Mouse (Mus musculus): ENCODE measurements around the gene Svs3a. TPM values are rescaled to one million over a fixed set of nuclear protein-coding genes. Genes with fewer than 3 reads are reported as not detected.
"Not testable (repeated sequence)": the region's sequence is repeated elsewhere in the genome, so short reads cannot be mapped to it uniquely, and the experiment has no call there.

Gene Svs3a
- total RNA-seq (2014; fragmentation: Nextera tagmentation) = not detected in 2 replicates
- total RNA-seq (2017) = 0.11 TPM in 1 of 2 replicates, not detected in the other
- polyA plus RNA-seq (2012) = not detected in 2 replicates

DNA sequence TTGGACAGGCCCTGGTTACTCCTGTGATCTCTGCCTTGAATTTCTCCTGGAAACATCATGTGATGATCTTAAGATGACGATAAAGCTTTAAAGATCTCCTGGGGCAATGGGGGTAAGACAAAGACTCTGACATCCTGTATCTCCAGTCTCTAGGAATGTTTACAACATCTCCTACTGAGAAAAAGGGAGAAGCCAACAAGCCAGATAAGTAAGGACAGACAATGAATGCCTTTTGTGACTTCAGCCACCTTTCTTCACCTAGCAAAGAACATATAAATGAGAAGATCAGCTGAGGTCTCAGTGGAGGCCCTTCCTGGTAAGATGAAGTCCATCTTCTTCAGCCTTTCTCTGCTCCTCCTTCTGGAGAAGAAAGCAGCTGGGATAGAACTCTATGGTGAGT, at the start of gene Svs3a:
Svs3a (plus strand) TSS at position 301 of the 400 bp plus-strand sequence.
- ATAC-seq (ENCODE audit: extremely low read depth, insufficient number of reproducible peaks, low FRiP score, poor library complexity, severe bottlenecking); DNase-seq (ENCODE audit: low spot score); H3K36me3 ChIP-seq (replicated peaks); H3K4me1 ChIP-seq (ENCODE audit: insufficient read depth, low read depth, low read length); H3K9me3 ChIP-seq (replicated peaks); H3K27me3 ChIP-seq (ENCODE audit: insufficient read depth, low read length); H3K4me3 ChIP-seq (ENCODE audit: low read depth, low read length): not testable (repeated sequence)

DNA sequence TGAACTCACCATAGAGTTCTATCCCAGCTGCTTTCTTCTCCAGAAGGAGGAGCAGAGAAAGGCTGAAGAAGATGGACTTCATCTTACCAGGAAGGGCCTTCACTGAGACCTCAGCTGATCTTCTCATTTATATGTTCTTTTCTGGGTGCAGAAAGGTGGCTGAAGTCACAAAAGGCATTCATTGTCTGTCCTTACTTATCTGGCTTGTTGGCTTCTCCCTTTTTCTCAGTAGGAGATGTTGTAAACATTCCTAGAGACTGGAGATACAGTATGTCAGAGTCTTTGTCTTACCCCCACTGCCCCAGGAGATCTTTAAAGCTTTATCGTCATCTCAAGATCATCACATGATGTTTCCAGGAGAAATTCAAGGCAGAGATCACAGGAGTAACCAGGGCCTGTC, 32.5 kb upstream of the Svs3a start, which contains the start of gene Svs3b:
Svs3b (minus strand) TSS at position 101 of the 400 bp plus-strand sequence.
- H3K4me1 ChIP-seq (ENCODE audit: insufficient read depth, low read depth, low read length); DNase-seq (ENCODE audit: low spot score); H3K36me3 ChIP-seq (replicated peaks); H3K9me3 ChIP-seq (replicated peaks); ATAC-seq (ENCODE audit: extremely low read depth, insufficient number of reproducible peaks, low FRiP score, poor library complexity, severe bottlenecking); H3K4me3 ChIP-seq (ENCODE audit: low read depth, low read length); H3K27me3 ChIP-seq (ENCODE audit: insufficient read depth, low read length): not testable (repeated sequence)

DNA sequence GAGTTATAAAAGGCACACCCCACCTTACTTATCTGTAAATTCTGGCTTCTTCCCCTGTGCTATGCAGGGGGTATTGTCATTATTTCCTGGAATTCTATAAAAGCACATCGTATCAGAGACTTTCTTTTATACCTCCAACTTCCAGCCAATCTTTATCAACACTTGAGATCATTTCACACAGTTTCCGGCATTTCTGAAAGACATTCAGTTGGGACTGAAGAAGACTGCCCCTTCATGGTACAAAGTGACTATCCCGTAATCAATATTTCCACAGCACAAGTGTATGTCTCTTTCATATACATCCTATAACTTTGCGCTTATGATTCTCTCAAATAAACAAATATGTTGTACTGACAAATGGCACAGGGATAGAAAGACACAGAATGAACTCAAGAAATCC, 10.7 kb upstream of the Svs3a start, which contains the start of gene Svs4:
Svs4 (minus strand) TSS at position 101 of the 400 bp plus-strand sequence.
- no peak within 1 kb of the TSS for H3K4me3 ChIP-seq (ENCODE audit: low read depth, low read length)
- no peaks in the 10 kb centered on the region for H3K9me3 ChIP-seq (replicated peaks)
- no peaks in the 10 kb centered on the region for H3K27me3 ChIP-seq (ENCODE audit: insufficient read depth, low read length)
- no peak for DNase-seq (ENCODE audit: low spot score)
- H3K36me3 ChIP-seq (replicated peaks) = no peaks in the 10 kb centered on the region
- TF ChIP-seq GATA2 (IDR thresholded peaks at IDR 0.05; ENCODE audit: borderline replicate concordance, low read depth, low read length) = no peak
- no peak for TF ChIP-seq CTCF (IDR thresholded peaks at IDR 0.05; ENCODE audit: low read depth, low read length)
- TF ChIP-seq POLR2AphosphoS5 (IDR thresholded peaks at IDR 0.05; ENCODE audit: insufficient replicate concordance, low read depth, low read length) = no peak
- no peak for TF ChIP-seq GATA1 (IDR thresholded peaks at IDR 0.05; ENCODE audit: borderline replicate concordance, low read length)
- no peak for TF ChIP-seq TAL1 (conservative IDR thresholded peaks at IDR 0.05; ENCODE audit: low read depth, low read length)
- ATAC-seq (ENCODE audit: extremely low read depth, insufficient number of reproducible peaks, low FRiP score, poor library complexity, severe bottlenecking) = no peak
- H3K4me1 ChIP-seq (ENCODE audit: insufficient read depth, low read depth, low read length) = no peaks in the 10 kb centered on the region

DNA sequence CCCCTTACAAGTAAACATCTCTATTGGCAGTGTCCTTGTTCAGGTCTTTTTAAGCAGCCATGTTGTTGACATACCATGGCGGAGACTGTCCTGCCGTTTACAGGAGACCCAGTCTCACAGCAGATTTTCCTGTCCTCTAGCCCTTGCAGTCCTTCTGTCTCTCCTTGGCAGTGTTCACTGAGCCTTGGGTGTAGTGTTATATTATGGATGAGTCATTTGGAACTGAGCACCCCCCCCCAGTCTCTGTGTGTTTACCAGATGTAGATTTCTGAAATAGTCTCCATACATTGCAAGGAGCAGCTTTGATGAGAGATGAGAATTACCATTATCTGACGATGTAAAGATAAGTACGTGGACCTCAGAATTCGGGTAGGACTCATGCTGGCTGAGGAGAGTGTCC, 23.5 kb downstream of the Svs3a start:
- H3K4me1 ChIP-seq (ENCODE audit: insufficient read depth, low read depth, low read length) = no peaks in the 10 kb centered on the region
- no peaks in the 10 kb centered on the region for H3K27me3 ChIP-seq (ENCODE audit: insufficient read depth, low read length)
- no peaks in the 10 kb centered on the region for H3K9me3 ChIP-seq (replicated peaks)
- no peaks in the 10 kb centered on the region for H3K36me3 ChIP-seq (replicated peaks)
- no peak overlapping the region for H3K4me3 ChIP-seq (ENCODE audit: low read depth, low read length)
- ATAC-seq (ENCODE audit: extremely low read depth, insufficient number of reproducible peaks, low FRiP score, poor library complexity, severe bottlenecking) (no peak), DNase-seq (ENCODE audit: low spot score) (no peak)
- no peak for TF ChIP-seq GATA1 (IDR thresholded peaks at IDR 0.05; ENCODE audit: borderline replicate concordance, low read length)
- TF ChIP-seq POLR2AphosphoS5 (IDR thresholded peaks at IDR 0.05; ENCODE audit: insufficient replicate concordance, low read depth, low read length) = no peak
- TF ChIP-seq TAL1 (conservative IDR thresholded peaks at IDR 0.05; ENCODE audit: low read depth, low read length) = no peak
- no peak for TF ChIP-seq GATA2 (IDR thresholded peaks at IDR 0.05; ENCODE audit: borderline replicate concordance, low read depth, low read length)
- TF ChIP-seq CTCF (IDR thresholded peaks at IDR 0.05; ENCODE audit: low read depth, low read length) = no peak

DNA sequence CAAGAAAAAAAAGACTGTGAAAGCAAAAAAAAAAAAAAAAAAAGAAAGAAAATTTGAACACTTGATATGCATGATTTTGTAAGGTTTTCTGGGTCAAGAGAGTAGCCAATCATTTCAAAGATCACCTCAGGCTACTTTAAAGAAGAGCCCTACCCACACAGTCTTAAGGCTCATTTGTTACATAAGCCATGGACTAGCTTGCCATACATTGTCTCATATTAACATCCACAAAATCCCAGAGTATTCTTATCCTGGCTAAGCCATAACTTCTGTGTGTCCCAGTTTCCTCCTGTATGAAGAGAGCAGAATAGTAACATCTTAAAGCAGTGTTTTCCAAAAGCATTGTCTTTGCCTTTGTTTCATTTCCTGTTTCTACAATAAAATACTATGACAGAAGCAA, 26.4 kb downstream of the Svs3a start:
- DNase-seq (ENCODE audit: low spot score); H3K27me3 ChIP-seq (ENCODE audit: insufficient read depth, low read length); ATAC-seq (ENCODE audit: extremely low read depth, insufficient number of reproducible peaks, low FRiP score, poor library complexity, severe bottlenecking); H3K36me3 ChIP-seq (replicated peaks); H3K4me3 ChIP-seq (ENCODE audit: low read depth, low read length); H3K4me1 ChIP-seq (ENCODE audit: insufficient read depth, low read depth, low read length); H3K9me3 ChIP-seq (replicated peaks): not testable (repeated sequence)

DNA sequence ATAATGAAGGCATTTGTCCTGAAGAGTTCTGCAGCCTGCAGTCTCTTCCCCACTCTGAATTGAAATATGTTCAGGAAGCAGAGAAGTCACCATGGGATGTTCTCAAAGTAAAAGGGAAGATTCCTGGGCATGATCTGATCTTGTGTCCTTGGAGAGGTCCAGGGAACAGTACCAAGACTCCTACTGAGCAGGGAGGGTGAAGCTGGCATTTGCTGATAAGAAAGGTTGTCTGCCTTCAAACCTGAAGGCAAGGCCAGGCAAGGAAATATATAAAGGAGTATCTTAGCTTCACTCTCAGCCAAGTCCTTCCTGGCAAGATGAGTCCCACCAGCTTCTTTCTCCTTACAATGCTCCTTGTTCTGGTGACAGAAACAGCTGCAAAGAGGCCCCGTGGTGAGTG, 27.4 kb downstream of the Svs3a start, which contains the start of gene Svs6:
Svs6 (plus strand) TSS at position 301 of the 400 bp plus-strand sequence.
- not testable (repeated sequence) for H3K4me3 ChIP-seq (ENCODE audit: low read depth, low read length); ATAC-seq (ENCODE audit: extremely low read depth, insufficient number of reproducible peaks, low FRiP score, poor library complexity, severe bottlenecking); H3K4me1 ChIP-seq (ENCODE audit: insufficient read depth, low read depth, low read length); H3K36me3 ChIP-seq (replicated peaks); H3K27me3 ChIP-seq (ENCODE audit: insufficient read depth, low read length); H3K9me3 ChIP-seq (replicated peaks); DNase-seq (ENCODE audit: low spot score)

DNA sequence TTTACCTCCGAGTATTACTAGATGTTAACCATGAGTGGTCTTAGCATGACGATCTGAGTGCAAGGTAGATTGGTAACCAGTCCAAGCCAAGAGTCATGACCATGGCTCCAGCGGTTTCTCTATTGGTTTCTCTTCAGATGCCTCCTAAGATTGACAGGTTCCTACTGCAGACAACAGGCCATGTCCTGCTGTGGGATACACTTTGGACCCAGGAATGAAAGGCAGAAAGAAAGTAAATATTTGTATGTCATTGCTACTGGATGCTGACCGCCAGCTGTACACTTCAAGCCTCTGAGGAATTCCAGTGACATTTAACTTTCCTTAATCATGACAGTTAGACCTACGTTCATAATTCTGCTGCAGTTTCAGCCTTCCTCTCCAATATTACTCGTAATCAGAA, 31.9 kb downstream of the Svs3a start:
- no peak for TF ChIP-seq GATA1 (IDR thresholded peaks at IDR 0.05; ENCODE audit: borderline replicate concordance, low read length)
- TF ChIP-seq GATA2 (IDR thresholded peaks at IDR 0.05; ENCODE audit: borderline replicate concordance, low read depth, low read length) = no peak
- TF ChIP-seq POLR2AphosphoS5 (IDR thresholded peaks at IDR 0.05; ENCODE audit: insufficient replicate concordance, low read depth, low read length) = no peak
- no peak for TF ChIP-seq TAL1 (conservative IDR thresholded peaks at IDR 0.05; ENCODE audit: low read depth, low read length)
- no peak for TF ChIP-seq CTCF (IDR thresholded peaks at IDR 0.05; ENCODE audit: low read depth, low read length)
- no peak for ATAC-seq (ENCODE audit: extremely low read depth, insufficient number of reproducible peaks, low FRiP score, poor library complexity, severe bottlenecking)
- no peaks in the 10 kb centered on the region for H3K36me3 ChIP-seq (replicated peaks)

DNA sequence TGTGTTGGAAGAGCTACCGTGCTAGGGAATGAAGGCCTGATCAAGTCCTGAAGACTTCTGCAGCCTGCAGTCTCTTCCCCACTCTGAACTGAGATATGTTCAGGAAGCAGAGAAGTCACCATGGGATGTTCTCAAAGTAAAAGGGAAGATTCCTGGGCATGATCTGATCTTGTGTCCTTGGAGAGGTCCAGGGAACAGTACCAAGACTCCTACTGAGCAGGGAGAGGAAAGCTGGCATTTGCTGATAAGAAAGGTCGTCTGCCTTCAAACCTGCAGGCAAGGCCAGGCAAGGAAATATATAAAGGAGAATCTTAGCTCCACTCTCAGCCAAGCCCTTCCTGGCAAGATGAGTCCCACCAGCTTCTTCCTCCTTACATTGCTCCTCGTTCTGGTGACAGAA, 43.4 kb downstream of the Svs3a start, which contains the start of gene Svs5:
Svs5 (plus strand) TSS at position 301 of the 400 bp plus-strand sequence.
- H3K9me3 ChIP-seq (replicated peaks); H3K36me3 ChIP-seq (replicated peaks); DNase-seq (ENCODE audit: low spot score); H3K27me3 ChIP-seq (ENCODE audit: insufficient read depth, low read length); H3K4me3 ChIP-seq (ENCODE audit: low read depth, low read length); H3K4me1 ChIP-seq (ENCODE audit: insufficient read depth, low read depth, low read length); ATAC-seq (ENCODE audit: extremely low read depth, insufficient number of reproducible peaks, low FRiP score, poor library complexity, severe bottlenecking): not testable (repeated sequence)

More for the DNA sequence above, 31.9 kb downstream of the Svs3a start:
- no peak for DNase-seq (ENCODE audit: low spot score)
- H3K27me3 ChIP-seq (ENCODE audit: insufficient read depth, low read length) = 0 out of 2 replicates have a peak, but pooled peaks cover 2% of the 10 kb centered on the region
- H3K9me3 ChIP-seq (replicated peaks) = no peaks in the 10 kb centered on the region
- no peak overlapping the region for H3K4me3 ChIP-seq (ENCODE audit: low read depth, low read length)
- no peaks in the 10 kb centered on the region for H3K4me1 ChIP-seq (ENCODE audit: insufficient read depth, low read depth, low read length)
